Mouse (Mus musculus): ENCODE measurements at regions not wholly inside any gene's neighbourhood (a gene's known extent, or its start where the extent isn't known, plus 50 kb on each side); places are given as distances from the start of the nearest gene placed in this dataset.

DNA sequence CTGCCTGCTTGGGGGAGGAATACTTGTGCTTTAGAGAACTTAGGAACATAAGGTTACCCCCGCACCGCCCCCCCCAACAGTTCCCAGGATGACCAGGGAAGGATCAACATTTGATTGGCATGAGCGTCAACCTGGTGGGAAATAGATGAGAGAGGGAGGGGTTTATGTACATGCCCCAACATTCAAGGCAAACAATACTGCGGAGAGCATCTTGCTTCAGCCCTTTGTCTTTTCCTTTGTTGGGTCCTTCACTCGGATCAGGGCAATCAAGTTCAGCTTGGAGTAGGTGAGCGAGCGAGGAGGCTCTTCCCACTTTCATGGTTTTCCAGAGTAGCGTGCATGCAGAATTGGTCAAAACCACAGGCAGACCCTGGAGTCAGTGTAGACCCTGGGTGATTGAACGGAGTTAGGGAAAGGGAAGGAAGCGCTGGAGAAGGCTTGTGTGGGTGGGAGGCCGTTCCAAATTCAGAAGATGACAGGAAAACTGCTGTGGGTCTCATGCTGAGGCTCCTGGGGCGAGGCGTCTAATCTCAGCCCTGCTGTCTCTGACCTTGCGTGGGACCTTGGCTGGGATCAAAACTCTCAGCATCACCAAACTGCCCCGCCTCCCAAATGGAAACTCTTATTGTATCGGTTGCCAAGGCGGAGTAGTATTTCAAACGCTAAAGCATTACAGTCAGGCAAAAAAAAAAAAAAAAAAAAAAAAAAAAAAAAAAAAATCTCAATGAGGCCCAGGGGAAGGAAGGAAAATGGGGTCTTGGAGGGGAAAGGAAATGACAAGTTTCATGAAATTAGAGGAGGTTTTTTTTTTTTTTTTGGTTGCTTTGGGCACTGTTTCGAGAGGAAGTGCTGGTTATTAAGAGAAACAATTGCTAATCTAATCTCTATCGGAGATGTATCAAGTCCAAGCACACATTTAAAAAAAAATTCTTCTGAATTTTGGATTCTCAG lies 99.3 kb upstream of the Ado start:
- H3K27ac ChIP-seq (ENCODE audit: insufficient read depth, low read length), result peak overlapping the region; percentile 61
- 13% methylated on average over 20 of the region's 20 CpGs for whole genome bisulfite sequencing

DNA sequence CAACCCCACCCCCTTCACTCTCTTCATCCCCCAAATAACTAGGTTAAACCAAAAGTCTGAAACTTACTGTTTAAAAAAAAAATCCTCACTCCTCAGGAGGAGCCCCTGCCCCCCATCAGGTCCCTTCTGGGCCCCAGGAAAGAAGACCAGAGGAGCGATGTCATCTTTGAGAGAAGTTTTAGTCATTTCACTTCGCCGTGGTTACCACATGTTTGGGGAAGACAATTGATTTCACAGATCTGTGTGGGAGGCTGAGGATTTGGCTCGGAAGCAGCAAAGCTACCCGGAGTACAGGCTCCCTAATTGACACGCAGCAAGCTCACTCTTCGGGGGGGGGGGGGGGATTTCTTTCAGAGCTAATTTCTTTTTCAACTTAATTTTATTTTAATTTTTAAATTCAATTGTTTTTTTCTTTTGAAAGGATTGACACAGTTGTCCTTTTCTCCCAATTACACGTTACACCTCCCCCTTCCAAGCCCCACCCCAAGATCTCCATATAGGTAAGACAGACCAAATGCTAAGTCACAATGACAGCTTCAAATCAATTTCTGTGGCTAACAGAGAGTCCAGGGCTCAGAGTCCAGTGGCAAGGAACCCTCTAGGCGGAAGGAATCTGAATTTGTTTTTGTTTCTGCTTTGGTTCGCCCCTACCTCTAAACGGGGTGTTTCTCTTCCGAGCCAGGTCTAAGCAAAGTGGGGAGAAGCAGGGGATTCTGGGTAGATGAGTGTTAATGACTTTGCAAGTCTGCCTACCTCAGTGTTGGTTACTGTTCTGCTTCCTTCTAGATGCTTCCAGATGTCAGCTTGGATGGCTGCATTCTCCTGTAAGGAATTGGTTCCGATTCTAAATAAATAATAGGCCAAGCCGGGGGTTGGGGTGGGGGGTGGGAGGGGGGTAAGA lies 98.2 kb upstream of the Ado start:
- Histone ChIP-seq H3K27ac (ENCODE audit: insufficient read depth, low read length) (peak overlapping the region; percentile 52), H3K4me3 (ENCODE audit: extremely low read depth, insufficient read depth, insufficient read length) (peak overlapping the region; percentile 54), H3K36me3 (ENCODE audit: control insufficient read depth, insufficient read depth, low read length) (no peaks in the 10 kb centered on the region), H3K27me3 (ENCODE audit: control insufficient read depth, insufficient read depth, low read length) (no peaks in the 10 kb centered on the region), H3K4me1 (ENCODE audit: control insufficient read depth, insufficient read depth, insufficient read length) (peaks cover 18% of the 10 kb centered on the region)
- 23% methylated on average over 14 of the region's 14 CpGs for whole genome bisulfite sequencing
- TF ChIP-seq POLR2A (IDR thresholded peaks at IDR 0.05; ENCODE audit: low read depth, low read length), result no peak
- no peak for TF ChIP-seq CTCF (IDR thresholded peaks at IDR 0.05; ENCODE audit: extremely low read depth, insufficient read depth, insufficient read length, insufficient replicate concordance)
- DNase-seq (ENCODE audit: low read depth in 1 of 2, low spot score in 2 of 2), result peak; percentile 42 to 46

More for the DNA sequence above, 99.3 kb upstream of the Ado start:
- peak; percentile 20 to 56 for DNase-seq (ENCODE audit: low read depth in 1 of 2, low spot score in 2 of 2)
- Histone ChIP-seq H3K4me3 (ENCODE audit: extremely low read depth, insufficient read depth, insufficient read length) (peak overlapping the region; percentile 44), H3K4me1 (ENCODE audit: control insufficient read depth, insufficient read depth, insufficient read length) (peaks cover 18% of the 10 kb centered on the region), H3K27me3 (ENCODE audit: control insufficient read depth, insufficient read depth, low read length) (no peaks in the 10 kb centered on the region), H3K36me3 (ENCODE audit: control insufficient read depth, insufficient read depth, low read length) (no peaks in the 10 kb centered on the region)
- TF ChIP-seq POLR2A (IDR thresholded peaks at IDR 0.05; ENCODE audit: low read depth, low read length), result no peak
- TF ChIP-seq CTCF (IDR thresholded peaks at IDR 0.05; ENCODE audit: extremely low read depth, insufficient read depth, insufficient read length, insufficient replicate concordance), result no peak

DNA sequence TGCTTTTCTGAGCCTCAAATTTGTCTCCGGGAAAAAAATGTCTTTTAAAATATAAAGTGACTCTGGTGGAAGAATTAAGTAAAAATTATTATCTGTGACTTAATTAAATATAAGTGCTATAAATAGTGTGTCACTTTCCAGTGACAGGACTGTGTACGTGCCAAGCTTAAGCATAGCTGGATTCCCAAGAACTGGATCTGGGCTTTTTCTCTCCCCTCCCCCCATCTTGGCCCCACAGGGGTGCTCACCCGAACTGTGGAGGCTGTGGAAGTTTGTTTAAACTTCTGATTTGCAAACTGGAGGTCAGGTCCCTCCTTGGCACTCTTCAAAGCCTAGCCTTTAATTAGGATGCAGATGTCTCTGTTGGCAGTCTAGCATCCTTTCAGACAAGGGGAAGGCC lies 97.1 kb upstream of the Ado start:
- H3K27me3 ChIP-seq (ENCODE audit: control insufficient read depth, insufficient read depth, low read length), result no peaks in the 10 kb centered on the region
- no peak for DNase-seq (ENCODE audit: low read depth in 1 of 2, low spot score in 2 of 2)
- peaks cover 18% of the 10 kb centered on the region for H3K4me1 ChIP-seq (ENCODE audit: control insufficient read depth, insufficient read depth, insufficient read length)
- no peaks in the 10 kb centered on the region for H3K36me3 ChIP-seq (ENCODE audit: control insufficient read depth, insufficient read depth, low read length)
- 85% methylated on average over 3 of the region's 3 CpGs for WGBS
- TF ChIP-seq CTCF (IDR thresholded peaks at IDR 0.05; ENCODE audit: extremely low read depth, insufficient read depth, insufficient read length, insufficient replicate concordance) (no peak), POLR2A (IDR thresholded peaks at IDR 0.05; ENCODE audit: low read depth, low read length) (no peak)
- H3K27ac ChIP-seq (ENCODE audit: insufficient read depth, low read length), result peak overlapping the region; percentile 0; the same call in 1 of the 2 replicates
- no peak overlapping the region for H3K4me3 ChIP-seq (ENCODE audit: extremely low read depth, insufficient read depth, insufficient read length)

DNA sequence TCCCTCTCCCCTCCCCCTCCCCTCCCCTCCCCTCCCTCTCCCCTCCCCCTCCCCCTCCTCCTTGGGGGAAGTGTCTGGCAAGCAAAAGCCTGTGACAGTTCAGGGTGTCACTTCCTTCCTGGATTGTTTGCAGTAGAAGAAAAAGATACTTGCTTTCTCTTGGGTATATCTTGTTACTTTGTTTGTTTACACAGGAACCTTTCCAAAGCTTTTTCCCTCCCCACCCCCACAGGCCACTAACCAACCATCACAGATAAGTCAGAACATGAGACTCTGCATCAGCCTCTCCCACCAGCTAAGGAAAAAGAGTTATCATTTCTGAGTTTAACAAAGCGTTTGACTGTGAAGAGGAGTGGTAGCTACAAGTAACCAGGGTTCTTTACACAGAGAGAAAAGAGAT lies 95.5 kb upstream of the Ado start:
- peak; percentile 30 to 34 for DNase-seq (ENCODE audit: low read depth in 1 of 2, low spot score in 2 of 2)
- peaks cover 18% of the 10 kb centered on the region for H3K4me1 ChIP-seq (ENCODE audit: control insufficient read depth, insufficient read depth, insufficient read length)
- TF ChIP-seq CTCF (IDR thresholded peaks at IDR 0.05; ENCODE audit: extremely low read depth, insufficient read depth, insufficient read length, insufficient replicate concordance) (no peak), POLR2A (IDR thresholded peaks at IDR 0.05; ENCODE audit: low read depth, low read length) (no peak)
- no peak overlapping the region for H3K4me3 ChIP-seq (ENCODE audit: extremely low read depth, insufficient read depth, insufficient read length)
- no peaks in the 10 kb centered on the region for H3K27me3 ChIP-seq (ENCODE audit: control insufficient read depth, insufficient read depth, low read length)
- peak overlapping the region; percentile 82 for H3K27ac ChIP-seq (ENCODE audit: insufficient read depth, low read length)
- WGBS, result 15% methylated on average over 1 of the region's 1 CpGs
- no peaks in the 10 kb centered on the region for H3K36me3 ChIP-seq (ENCODE audit: control insufficient read depth, insufficient read depth, low read length)

DNA sequence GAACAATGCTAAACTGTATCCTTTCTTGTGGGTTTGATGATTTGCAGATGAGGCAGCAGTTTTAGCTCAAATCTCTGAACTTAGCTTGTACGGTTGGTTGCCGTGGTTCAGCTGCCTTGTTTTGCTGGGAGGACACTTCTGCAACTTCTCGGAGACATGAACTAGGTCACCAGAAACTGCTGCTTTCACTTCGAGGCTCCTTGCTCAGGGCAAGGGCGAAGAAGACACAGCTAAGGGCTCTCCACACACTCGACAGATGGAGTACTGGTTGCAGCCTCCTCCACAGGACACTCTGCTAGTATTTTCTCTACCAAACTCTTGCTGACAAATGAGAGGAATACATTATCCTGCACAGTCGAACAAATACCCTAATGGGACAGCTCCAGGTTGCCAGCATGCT lies 94.9 kb upstream of the Ado start:
- TF ChIP-seq POLR2A (IDR thresholded peaks at IDR 0.05; ENCODE audit: low read depth, low read length), result no peak
- TF ChIP-seq CTCF (IDR thresholded peaks at IDR 0.05; ENCODE audit: extremely low read depth, insufficient read depth, insufficient read length, insufficient replicate concordance), result no peak
- peak overlapping the region; percentile 74 for H3K27ac ChIP-seq (ENCODE audit: insufficient read depth, low read length)
- H3K27me3 ChIP-seq (ENCODE audit: control insufficient read depth, insufficient read depth, low read length), result no peaks in the 10 kb centered on the region
- 0 out of 2 replicates have a peak overlapping the region, but pooled peaks have one; percentile 20 for H3K4me3 ChIP-seq (ENCODE audit: extremely low read depth, insufficient read depth, insufficient read length)
- peaks cover 17% of the 10 kb centered on the region for H3K4me1 ChIP-seq (ENCODE audit: control insufficient read depth, insufficient read depth, insufficient read length)
- no peaks in the 10 kb centered on the region for H3K36me3 ChIP-seq (ENCODE audit: control insufficient read depth, insufficient read depth, low read length)
- DNase-seq (ENCODE audit: low read depth in 1 of 2, low spot score in 2 of 2), result peak; percentile 18 to 34
- 9% methylated on average over 7 of the region's 7 CpGs for WGBS

DNA sequence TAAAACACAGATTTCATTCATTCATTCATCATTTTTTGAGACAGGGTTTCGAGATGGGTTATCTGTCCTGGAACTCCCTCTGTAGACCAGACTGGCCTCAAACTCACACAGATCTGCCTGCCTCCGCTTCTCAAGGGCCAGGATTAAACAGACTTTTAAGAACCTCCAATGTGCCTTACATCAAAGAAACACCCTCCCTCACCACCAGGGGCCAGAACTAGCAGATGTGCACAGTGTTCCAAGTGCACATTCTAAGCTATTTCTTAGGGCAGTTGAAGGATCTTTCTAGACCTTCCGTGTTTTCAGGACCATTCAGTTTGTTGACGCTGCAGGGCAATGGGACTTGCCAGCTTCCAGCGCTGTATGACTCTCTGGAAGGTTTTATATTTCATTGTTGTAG lies 88.6 kb upstream of the Ado start:
- Histone ChIP-seq H3K4me3 (ENCODE audit: extremely low read depth, insufficient read depth, insufficient read length) (no peak overlapping the region), H3K36me3 (ENCODE audit: control insufficient read depth, insufficient read depth, low read length) (no peaks in the 10 kb centered on the region), H3K27me3 (ENCODE audit: control insufficient read depth, insufficient read depth, low read length) (no peaks in the 10 kb centered on the region), H3K27ac (ENCODE audit: insufficient read depth, low read length) (no peak overlapping the region), H3K4me1 (ENCODE audit: control insufficient read depth, insufficient read depth, insufficient read length) (peaks cover 11% of the 10 kb centered on the region; the same call in 1 of the 2 replicates)
- TF ChIP-seq CTCF (IDR thresholded peaks at IDR 0.05; ENCODE audit: extremely low read depth, insufficient read depth, insufficient read length, insufficient replicate concordance) (no peak), POLR2A (IDR thresholded peaks at IDR 0.05; ENCODE audit: low read depth, low read length) (no peak)
- 53% methylated on average over 5 of the region's 5 CpGs for WGBS
- DNase-seq (ENCODE audit: low read depth in 1 of 2, low spot score in 2 of 2), result peak in 1 of 2 experiments; percentile 17

All from spleen, adult 2 months (tissue).